Mouse (Mus musculus) spleen, adult 2 months (tissue): Measurements from ENCODE around the gene Anp32a.

ENCODE experiments used
- CTCF ChIP-seq: fragments of 200-500 bp; IDR thresholded peaks from 2 replicates; pipeline ENCODE4 v1.5.1; 2011; ENCODE audit warnings: mild to moderate bottlenecking, inconsistent platforms; ENCODE audit not compliant: insufficient read depth, insufficient read length, insufficient replicate concordance; ENCODE audit errors: extremely low read depth
- POLR2A ChIP-seq: fragments of 200-500 bp; IDR thresholded peaks from 2 replicates; pipeline ENCODE4 v1.6.1; 2011; ENCODE audit warnings: low read depth, low read length, inconsistent platforms

DNA sequence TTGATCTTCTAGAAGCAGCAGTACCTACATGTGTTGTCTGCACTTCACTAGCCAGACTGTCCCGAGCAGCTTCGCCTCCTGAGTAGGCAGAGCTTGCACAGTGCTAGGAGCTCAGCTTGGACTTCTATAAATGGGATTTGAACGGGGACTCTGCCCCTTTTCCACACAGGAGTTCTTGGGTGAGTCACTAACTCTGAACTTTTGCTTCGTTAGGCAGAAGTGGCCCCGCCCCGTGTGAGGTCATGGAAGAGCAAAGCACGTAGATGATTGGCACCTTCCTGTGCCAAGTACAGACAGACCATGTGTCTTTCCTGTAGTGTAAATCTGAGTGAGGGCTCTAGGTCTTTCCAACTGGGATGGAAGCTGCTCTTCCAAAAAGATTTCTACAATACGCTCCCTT, 85.9 kb downstream of the Anp32a start:
- TF ChIP-seq CTCF (no peak), POLR2A (no peak)
